Mouse (Mus musculus): ENCODE results near the gene Plxna1. TPM values are rescaled to one million over a fixed set of nuclear protein-coding genes. Genes with fewer than 3 reads are reported as not detected.
A peak's percentile ranks its signal among the peaks of the same experiment; 100 is the strongest.

Plxna1 gene
- polyA plus RNA-seq, 1 experiment from 2014 or later = 13.4 TPM

GRCm38 (mm10) chr6:89296001-89296709, 66.3 kb downstream of the Plxna1 start:
- WGBS = 80% methylated on average over 8 of the region's 8 CpGs
- no peaks in the 10 kb centered on the region for H3K9me3 ChIP-seq (replicated peaks)
- ATAC-seq (ENCODE audit: insufficient number of reproducible peaks, low FRiP score) = no peak

GRCm38 (mm10) chr6:89294621-89295020, 67.8 kb downstream of the Plxna1 start:
- 39% methylated on average over 1 of the region's 1 CpGs for WGBS
- no peak overlapping the region for H3K9ac ChIP-seq
- no peaks in the 10 kb centered on the region for H3K9me3 ChIP-seq (replicated peaks)
- H3K4me3 ChIP-seq = no peak overlapping the region
- no peak overlapping the region for H3K27ac ChIP-seq (ENCODE audit: poor library complexity, severe bottlenecking)
- H3K4me1 ChIP-seq (replicated peaks) = peaks cover 10% of the 10 kb centered on the region
- no peaks in the 10 kb centered on the region for H3K36me3 ChIP-seq
- 0 out of 2 replicates have a peak, but pooled peaks cover 7% of the 10 kb centered on the region for H3K27me3 ChIP-seq (replicated peaks)
- no peak for ATAC-seq (ENCODE audit: insufficient number of reproducible peaks, low FRiP score)
- H3K4me2 ChIP-seq = no peak overlapping the region

More at GRCm38 (mm10) chr6:89296001-89296709, 66.3 kb downstream of the Plxna1 start:
- Histone ChIP-seq H3K4me2 (no peak overlapping the region), H3K4me1 (replicated peaks) (peaks cover under 1% of the 10 kb centered on the region; the same call in 1 of the 2 replicates), H3K36me3 (no peaks in the 10 kb centered on the region), H3K27me3 (replicated peaks) (0 out of 2 replicates have a peak, but pooled peaks cover 7% of the 10 kb centered on the region), H3K4me3 (no peak overlapping the region), H3K27ac (ENCODE audit: poor library complexity, severe bottlenecking) (no peak overlapping the region), H3K9ac (no peak overlapping the region)

- Histone ChIP-seq H3K27me3 (replicated peaks) (0 out of 2 replicates have a peak, but pooled peaks cover 7% of the 10 kb centered on the region), H3K4me3 (no peak overlapping the region), H3K4me1 (replicated peaks) (peaks cover 17% of the 10 kb centered on the region), H3K9me3 (replicated peaks) (no peaks in the 10 kb centered on the region), H3K27ac (ENCODE audit: poor library complexity, severe bottlenecking) (no peak overlapping the region), H3K36me3 (no peaks in the 10 kb centered on the region), H3K4me2 (no peak overlapping the region), H3K9ac (no peak overlapping the region)
- WGBS = 52% methylated on average over 7 of the region's 7 CpGs
- no peak for ATAC-seq (ENCODE audit: insufficient number of reproducible peaks, low FRiP score)
Measured at GRCm38 (mm10) chr6:89291494-89291893, 70.9 kb downstream of the Plxna1 start.

GRCm38 (mm10) chr6:89288156-89288555, 74.3 kb downstream of the Plxna1 start:
- peaks cover 5% of the 10 kb centered on the region; the same call in 1 of the 2 replicates for H3K9me3 ChIP-seq (replicated peaks)
- H3K27ac ChIP-seq (ENCODE audit: poor library complexity, severe bottlenecking) = no peak overlapping the region
- no peak overlapping the region for H3K4me2 ChIP-seq
- no peaks in the 10 kb centered on the region for H3K36me3 ChIP-seq
- 0 out of 2 replicates have a peak, but pooled peaks cover 7% of the 10 kb centered on the region for H3K27me3 ChIP-seq (replicated peaks)
- no peak overlapping the region for H3K9ac ChIP-seq
- no peak for ATAC-seq (ENCODE audit: insufficient number of reproducible peaks, low FRiP score)
- 26% methylated on average over 6 of the region's 6 CpGs for WGBS
- H3K4me3 ChIP-seq = no peak overlapping the region
- H3K4me1 ChIP-seq (replicated peaks) = peaks cover 18% of the 10 kb centered on the region

- WGBS = 48% methylated on average over 6 of the region's 6 CpGs
- H3K4me2 ChIP-seq = no peak overlapping the region
- no peak overlapping the region for H3K9ac ChIP-seq
- H3K4me1 ChIP-seq (replicated peaks) = peaks cover 18% of the 10 kb centered on the region
- H3K36me3 ChIP-seq = no peaks in the 10 kb centered on the region
- H3K27me3 ChIP-seq (replicated peaks) = 0 out of 2 replicates have a peak, but pooled peaks cover 3% of the 10 kb centered on the region
- no peak overlapping the region for H3K4me3 ChIP-seq
- H3K9me3 ChIP-seq (replicated peaks) = peaks cover 6% of the 10 kb centered on the region; the same call in 1 of the 2 replicates
- ATAC-seq (ENCODE audit: insufficient number of reproducible peaks, low FRiP score) = 0 out of 2 replicates have a peak, but pooled peaks have one; percentile 56
- H3K27ac ChIP-seq (ENCODE audit: poor library complexity, severe bottlenecking) = no peak overlapping the region
Measured at GRCm38 (mm10) chr6:89286700-89287428, 75.6 kb downstream of the Plxna1 start.

GRCm38 (mm10) chr6:89286286-89286655, 76.1 kb downstream of the Plxna1 start:
- WGBS = 56% methylated on average over 3 of the region's 3 CpGs
- ATAC-seq (ENCODE audit: insufficient number of reproducible peaks, low FRiP score) = no peak
- no peak overlapping the region for H3K9ac ChIP-seq
- H3K4me2 ChIP-seq = no peak overlapping the region
- H3K9me3 ChIP-seq (replicated peaks) = peaks cover 6% of the 10 kb centered on the region; the same call in 1 of the 2 replicates
- no peak overlapping the region for H3K4me3 ChIP-seq
- H3K27me3 ChIP-seq (replicated peaks) = no peaks in the 10 kb centered on the region
- no peaks in the 10 kb centered on the region for H3K36me3 ChIP-seq
- H3K27ac ChIP-seq (ENCODE audit: poor library complexity, severe bottlenecking) = no peak overlapping the region
- peaks cover 18% of the 10 kb centered on the region for H3K4me1 ChIP-seq (replicated peaks)

GRCm38 (mm10) chr6:89285561-89286285, 76.7 kb downstream of the Plxna1 start:
- H3K4me2 ChIP-seq = no peak overlapping the region
- no peak overlapping the region for H3K9ac ChIP-seq
- no peak overlapping the region for H3K4me3 ChIP-seq
- 48% methylated on average over 9 of the region's 9 CpGs for WGBS
- no peaks in the 10 kb centered on the region for H3K36me3 ChIP-seq
- no peaks in the 10 kb centered on the region for H3K27me3 ChIP-seq (replicated peaks)
- no peak for ATAC-seq (ENCODE audit: insufficient number of reproducible peaks, low FRiP score)
- no peak overlapping the region for H3K27ac ChIP-seq (ENCODE audit: poor library complexity, severe bottlenecking)
- H3K9me3 ChIP-seq (replicated peaks) = peaks cover 6% of the 10 kb centered on the region; the same call in 1 of the 2 replicates
- peaks cover 14% of the 10 kb centered on the region for H3K4me1 ChIP-seq (replicated peaks)

- Histone ChIP-seq H3K4me2 (no peak overlapping the region), H3K4me1 (replicated peaks) (peaks cover 9% of the 10 kb centered on the region), H3K36me3 (no peaks in the 10 kb centered on the region), H3K9me3 (replicated peaks) (peaks cover 6% of the 10 kb centered on the region; the same call in 1 of the 2 replicates), H3K27me3 (replicated peaks) (no peaks in the 10 kb centered on the region), H3K27ac (ENCODE audit: poor library complexity, severe bottlenecking) (no peak overlapping the region), H3K9ac (no peak overlapping the region), H3K4me3 (no peak overlapping the region)
- no peak for ATAC-seq (ENCODE audit: insufficient number of reproducible peaks, low FRiP score)
Measured at GRCm38 (mm10) chr6:89285116-89285515, 77.3 kb downstream of the Plxna1 start.

- Histone ChIP-seq H3K36me3 (no peaks in the 10 kb centered on the region), H3K27me3 (replicated peaks) (no peaks in the 10 kb centered on the region), H3K9me3 (replicated peaks) (peaks cover 6% of the 10 kb centered on the region; the same call in 1 of the 2 replicates), H3K4me2 (no peak overlapping the region), H3K4me1 (replicated peaks) (peaks cover 9% of the 10 kb centered on the region), H3K4me3 (no peak overlapping the region), H3K9ac (no peak overlapping the region), H3K27ac (ENCODE audit: poor library complexity, severe bottlenecking) (no peak overlapping the region)
- 92% methylated on average over 4 of the region's 4 CpGs for WGBS
- no peak for ATAC-seq (ENCODE audit: insufficient number of reproducible peaks, low FRiP score)
Measured at GRCm38 (mm10) chr6:89283095-89283494, 79.3 kb downstream of the Plxna1 start.

GRCm38 (mm10) chr6:89282626-89283025, 79.8 kb downstream of the Plxna1 start:
- Histone ChIP-seq H3K9me3 (replicated peaks) (peaks cover 6% of the 10 kb centered on the region; the same call in 1 of the 2 replicates), H3K9ac (no peak overlapping the region), H3K27me3 (replicated peaks) (no peaks in the 10 kb centered on the region), H3K4me2 (no peak overlapping the region), H3K4me3 (no peak overlapping the region), H3K4me1 (replicated peaks) (peaks cover 9% of the 10 kb centered on the region), H3K36me3 (no peaks in the 10 kb centered on the region), H3K27ac (ENCODE audit: poor library complexity, severe bottlenecking) (no peak overlapping the region)
- WGBS = 46% methylated on average over 5 of the region's 5 CpGs
- no peak for ATAC-seq (ENCODE audit: insufficient number of reproducible peaks, low FRiP score)
